Mouse (Mus musculus): ENCODE data around the gene Nbas. TPM values are rescaled to one million over a fixed set of nuclear protein-coding genes. Genes with fewer than 3 reads are reported as not detected.

Gene Nbas
- polyA plus RNA-seq, 1 experiment from 2014 or later, result 5.6 TPM

GRCm38 (mm10) chr12:13613041-13613440, 344.1 kb downstream of the Nbas start:
- DNase-seq (ENCODE audit: low spot score), result no peak

GRCm38 (mm10) chr12:13615661-13616060, 346.7 kb downstream of the Nbas start:
- DNase-seq (ENCODE audit: low spot score), result no peak

- no peak for DNase-seq (ENCODE audit: low spot score)
Observed at GRCm38 (mm10) chr12:13622150-13622822, 353.4 kb downstream of the Nbas start.

GRCm38 (mm10) chr12:13626803-13627706, 358.1 kb downstream of the Nbas start:
- DNase-seq (ENCODE audit: low spot score), result no peak

Other genes starting within 250 kb of the Nbas start
- gene Ddx1, start 19.9 kb upstream of the Nbas start, polyA plus RNA-seq (2015; fragmentation: Nextera tagmentation; extraction: Ambion mirVana), result 83.9 and 95.3 TPM in 2 replicates